Mouse (Mus musculus): ENCODE results near the gene Prickle3. TPM values are rescaled to one million over a fixed set of nuclear protein-coding genes. Genes with fewer than 3 reads are reported as not detected.
"Not testable (repeated sequence)": the region's sequence is repeated elsewhere in the genome, so short reads cannot be mapped to it uniquely, and the experiment has no call there.

Prickle3 gene
- total RNA-seq, 2 experiments from 2014 or later = 3.9 to 6.0 TPM

- peak; percentile 7; the same call in 1 of the 2 replicates for ATAC-seq (replicated peaks; ENCODE audit: poor library complexity)
Measured at GRCm38 (mm10) chrX:7670921-7671623, 14.0 kb downstream of the Prickle3 start, which contains the start of gene Plp2. TSS of gene Plp2 (minus strand) at chrX:7671390.

DNA sequence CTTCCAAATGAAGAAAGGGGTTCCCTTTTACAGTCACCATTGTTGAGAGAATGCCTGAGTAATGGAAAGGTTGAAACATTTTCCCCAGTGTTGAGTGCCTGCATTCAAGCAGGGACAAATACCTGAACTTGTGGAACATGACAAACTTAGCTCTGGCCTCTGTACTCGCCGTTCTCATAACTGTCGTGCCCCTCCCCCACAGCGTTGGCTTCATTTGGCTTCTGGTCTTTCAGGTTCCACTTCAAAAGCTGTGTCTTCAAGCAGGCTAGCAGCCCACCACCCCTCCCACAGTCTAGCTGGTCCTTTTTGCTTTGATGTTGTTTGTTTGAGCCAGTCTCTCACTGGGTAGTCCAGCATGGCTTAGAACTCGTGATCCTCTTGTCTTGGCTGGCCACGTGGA lies 15.7 kb downstream of the Prickle3 start:
- ATAC-seq (replicated peaks; ENCODE audit: poor library complexity) = no peak

- peak; percentile 56 for ATAC-seq (replicated peaks; ENCODE audit: poor library complexity)
Measured at GRCm38 (mm10) chrX:7673578-7674281, 16.7 kb downstream of the Prickle3 start.

DNA sequence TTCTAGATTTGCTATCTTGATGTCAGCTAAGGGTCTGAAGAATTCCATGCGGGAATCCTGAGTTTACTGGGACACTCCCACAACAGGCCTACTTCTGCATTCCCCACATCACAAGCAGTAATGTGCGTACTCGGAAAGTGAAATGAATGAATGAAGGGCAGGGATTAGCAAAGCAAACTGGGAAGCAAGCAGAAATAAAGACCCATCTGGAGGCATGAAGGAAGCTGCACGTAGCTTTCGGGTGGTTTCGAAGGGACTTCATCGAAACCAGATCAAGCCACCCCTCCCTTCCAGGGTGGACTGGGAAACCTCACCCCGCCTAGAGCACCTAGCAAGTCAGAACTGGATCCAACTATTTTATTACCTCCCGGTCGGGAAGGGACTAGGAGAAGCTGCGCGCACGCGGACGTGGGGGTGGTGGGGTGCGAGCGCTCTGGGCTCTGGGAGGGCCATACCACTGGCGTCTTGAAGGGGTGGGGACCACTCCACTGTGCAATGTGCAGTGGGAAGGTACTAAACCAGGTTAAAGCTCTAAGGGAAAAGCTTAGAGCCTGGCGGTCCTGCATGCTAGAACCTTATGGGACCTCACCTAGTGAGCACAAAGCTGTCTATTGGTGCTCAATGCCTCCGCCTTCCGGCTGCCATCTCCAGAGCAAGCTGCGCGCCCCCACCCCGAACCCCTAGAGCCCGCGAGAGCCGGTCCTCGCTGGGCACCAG lies 17.4 kb downstream of the Prickle3 start:
- peak; percentile 40 for ATAC-seq (replicated peaks; ENCODE audit: poor library complexity)

GRCm38 (mm10) chrX:7675001-7675380 lies 17.9 kb downstream of the Prickle3 start:
- no peak for ATAC-seq (replicated peaks; ENCODE audit: poor library complexity)

DNA sequence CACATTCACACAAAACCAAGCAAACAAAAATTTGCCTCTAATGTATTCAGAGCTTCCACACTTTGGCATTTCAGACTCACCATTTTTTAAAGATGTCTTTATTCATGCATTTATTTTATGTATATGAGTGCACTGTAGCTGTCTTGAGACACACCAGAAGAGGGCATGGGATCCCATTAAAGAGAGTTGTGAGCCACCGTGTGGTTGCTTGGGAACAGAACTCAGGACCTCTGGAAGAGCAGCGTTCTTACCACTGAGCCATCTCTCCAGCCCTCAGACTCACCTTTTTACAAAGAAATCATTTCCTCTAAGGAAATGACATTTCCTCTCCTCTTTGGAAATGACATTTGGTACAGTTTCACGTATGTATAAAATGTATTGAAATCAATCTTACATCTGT lies 21.9 kb downstream of the Prickle3 start:
- no peak for ATAC-seq (replicated peaks; ENCODE audit: poor library complexity)

DNA sequence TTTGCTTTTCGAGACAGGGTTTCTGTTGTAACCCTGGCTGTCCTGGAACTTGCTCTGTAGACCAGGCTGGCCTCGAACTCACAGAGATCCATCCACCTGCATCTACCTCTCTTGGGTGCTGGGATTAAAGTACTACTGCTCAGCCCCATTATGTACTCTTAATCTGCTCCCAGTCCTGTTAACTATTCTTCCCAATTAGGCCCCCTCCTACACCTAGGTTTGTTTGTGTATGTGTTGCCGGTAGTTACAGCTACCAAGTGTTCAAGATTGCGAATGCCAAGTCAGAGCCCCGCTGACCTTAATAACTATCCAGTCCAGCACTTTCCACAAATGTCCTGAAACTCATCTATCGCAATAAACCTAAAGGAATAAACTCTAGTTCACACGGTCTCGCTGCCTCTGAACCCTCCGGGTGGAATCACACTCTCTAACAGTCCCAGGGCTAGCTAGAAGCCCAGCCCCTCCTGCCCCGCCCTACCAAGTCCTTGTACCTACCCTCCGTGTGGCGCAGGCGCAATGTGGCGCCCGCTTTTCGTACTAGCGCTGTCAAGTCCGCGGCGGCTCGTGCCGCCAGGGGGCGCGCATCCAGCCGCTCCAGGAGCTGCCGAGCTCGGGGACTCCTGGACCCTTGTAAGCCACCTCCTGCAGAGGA lies 22.5 kb downstream of the Prickle3 start:
- peak; percentile 98 for ATAC-seq (replicated peaks; ENCODE audit: poor library complexity)

DNA sequence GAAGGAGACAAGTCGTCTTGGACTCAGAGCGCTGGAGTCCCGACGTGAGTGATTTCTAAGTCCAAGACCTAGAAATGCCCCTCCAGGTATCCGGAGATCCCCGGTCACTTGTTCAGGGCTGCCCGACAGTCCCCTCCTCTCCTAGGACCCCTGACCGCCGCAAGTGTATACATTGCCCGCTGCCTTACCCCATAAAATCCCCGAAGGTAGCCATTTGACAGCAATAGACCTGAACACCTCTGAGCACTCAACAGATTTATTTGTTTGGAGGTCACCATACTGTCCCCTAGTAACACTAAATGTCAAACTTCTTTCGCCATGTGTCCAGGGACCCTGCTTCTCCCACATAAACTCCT lies 23.0 kb downstream of the Prickle3 start:
- no peak for ATAC-seq (replicated peaks; ENCODE audit: poor library complexity)

DNA sequence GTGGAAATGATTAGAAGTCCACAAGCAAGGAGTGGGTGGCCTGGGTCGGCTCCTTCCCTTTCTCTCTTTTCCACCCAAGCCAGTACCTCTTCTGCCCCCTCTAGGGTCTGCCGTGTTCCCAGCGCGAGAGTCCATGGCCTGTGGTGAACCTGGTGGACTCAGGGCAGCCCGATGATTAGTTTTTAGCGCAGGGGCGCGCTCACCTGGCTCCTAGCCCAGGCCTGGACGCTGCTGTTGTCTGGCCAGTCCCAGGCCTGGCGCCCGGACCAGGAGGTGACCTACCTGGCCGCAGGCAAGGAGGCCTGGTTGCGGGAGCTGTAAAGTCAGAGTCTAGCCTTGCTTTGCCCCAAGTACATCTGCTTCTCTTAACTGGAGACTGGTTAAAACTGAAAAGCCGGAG lies 23.8 kb downstream of the Prickle3 start, which contains the start of gene Magix:
Magix (minus strand) TSS at position 388 of the 400 bp plus-strand sequence.
- no peak for ATAC-seq (replicated peaks; ENCODE audit: poor library complexity)

DNA sequence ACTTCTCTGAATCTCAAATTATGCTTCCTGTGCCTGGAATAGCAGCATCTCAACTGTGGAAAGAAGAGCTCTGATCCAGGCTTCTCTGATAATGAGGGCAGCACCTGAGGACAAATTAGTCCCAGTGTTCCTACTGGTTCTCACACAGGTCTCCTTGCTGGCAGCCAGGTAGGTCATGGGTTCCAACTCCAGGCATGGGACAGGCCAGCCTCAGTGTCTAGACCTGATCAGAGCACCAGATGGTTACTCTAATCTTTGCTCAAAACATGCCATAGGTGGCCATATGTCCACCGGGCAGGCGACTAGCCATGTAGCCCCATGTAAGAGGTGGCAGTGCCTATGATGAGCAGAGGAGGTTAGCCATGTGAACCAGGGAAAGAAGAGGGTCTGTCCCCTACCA lies 31.3 kb downstream of the Prickle3 start:
- ATAC-seq (replicated peaks; ENCODE audit: poor library complexity) = no peak

DNA sequence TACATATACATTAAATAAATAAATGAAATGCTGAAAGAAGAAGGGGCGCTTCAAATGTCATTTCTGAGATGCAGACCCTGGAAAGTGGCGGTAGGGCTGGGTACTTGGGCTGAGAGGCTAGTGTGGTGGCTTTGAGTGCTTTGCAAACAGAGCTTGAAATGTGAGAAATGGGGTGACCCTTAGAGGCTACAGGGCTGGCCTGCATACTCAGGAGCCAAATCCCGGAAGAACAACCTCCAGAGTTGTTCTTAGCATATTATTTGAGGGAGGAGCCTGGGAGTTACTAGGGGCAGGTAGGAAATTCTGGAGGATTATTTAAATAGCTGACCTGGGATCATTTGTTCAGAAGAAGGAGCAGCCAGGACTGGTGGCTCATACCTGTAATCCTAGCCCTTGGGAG lies 33.4 kb downstream of the Prickle3 start:
- ATAC-seq (replicated peaks; ENCODE audit: poor library complexity) = no peak

- ATAC-seq (replicated peaks; ENCODE audit: poor library complexity) = peak; percentile 53
Measured at GRCm38 (mm10) chrX:7692862-7693261, 35.8 kb downstream of the Prickle3 start.

DNA sequence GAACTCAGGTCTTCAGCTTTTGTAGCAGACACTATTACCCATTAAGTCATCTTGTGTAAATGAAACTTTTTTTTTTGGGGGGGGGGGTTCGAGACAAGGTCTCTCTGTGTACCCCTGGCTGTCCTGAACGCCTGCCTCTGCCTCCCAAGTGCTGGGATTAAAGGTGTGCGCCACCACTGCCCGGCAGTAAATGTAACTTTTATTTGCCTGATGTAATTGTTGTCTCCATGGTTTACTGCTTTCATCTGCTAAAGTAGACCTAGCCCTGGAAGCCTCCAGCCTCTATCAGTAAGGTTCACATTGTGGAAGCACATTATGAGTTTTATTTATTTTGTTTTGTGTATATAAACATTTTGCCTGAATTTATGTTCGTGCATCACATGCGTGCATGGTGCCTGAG lies 39.5 kb downstream of the Prickle3 start:
- ATAC-seq (replicated peaks; ENCODE audit: poor library complexity) = no peak

DNA sequence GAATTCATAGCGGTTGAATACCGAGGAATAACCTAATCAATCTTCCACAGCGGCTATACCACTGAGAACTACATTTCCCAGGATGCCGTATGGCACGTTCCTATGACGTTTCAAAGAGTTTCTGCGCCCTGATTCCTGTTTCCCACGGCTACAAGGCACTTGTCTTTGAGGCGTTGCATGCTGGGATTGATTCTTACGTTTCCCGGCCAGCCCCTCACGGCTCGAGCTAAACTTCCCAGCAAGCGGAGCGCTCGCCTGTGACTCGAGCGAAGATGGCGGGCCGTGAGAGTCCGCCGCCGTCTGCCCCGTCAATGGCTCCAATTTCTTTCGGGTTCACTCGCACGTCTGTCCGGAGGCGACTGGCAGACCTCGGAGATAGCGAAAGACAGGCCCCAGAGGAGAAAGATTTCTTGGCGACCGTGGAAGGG lies 39.9 kb downstream of the Prickle3 start, which contains the start of gene Gpkow:
Gpkow (plus strand) TSS at position 178 of the 428 bp plus-strand sequence.
- peak; percentile 100 for ATAC-seq (replicated peaks; ENCODE audit: poor library complexity)

DNA sequence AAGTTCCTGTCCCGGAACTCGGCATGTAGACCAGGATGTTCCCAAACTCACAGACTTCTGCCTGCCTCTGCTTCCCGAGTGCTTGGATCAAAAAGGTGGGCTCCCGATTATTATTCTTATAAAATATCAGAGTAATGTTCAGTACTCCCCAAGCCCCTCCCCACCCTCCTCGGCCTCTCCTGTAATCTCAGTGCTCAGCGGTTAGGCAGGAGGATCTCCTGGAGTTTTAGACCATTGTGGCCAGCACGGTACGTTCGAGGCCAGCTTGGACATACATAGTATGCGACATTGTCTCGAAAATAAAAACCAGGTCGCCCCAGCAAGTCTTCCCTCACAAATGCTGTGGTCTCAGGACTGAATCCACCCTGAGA lies 56.7 kb downstream of the Prickle3 start:
- not testable (repeated sequence) for ATAC-seq (replicated peaks; ENCODE audit: poor library complexity)

DNA sequence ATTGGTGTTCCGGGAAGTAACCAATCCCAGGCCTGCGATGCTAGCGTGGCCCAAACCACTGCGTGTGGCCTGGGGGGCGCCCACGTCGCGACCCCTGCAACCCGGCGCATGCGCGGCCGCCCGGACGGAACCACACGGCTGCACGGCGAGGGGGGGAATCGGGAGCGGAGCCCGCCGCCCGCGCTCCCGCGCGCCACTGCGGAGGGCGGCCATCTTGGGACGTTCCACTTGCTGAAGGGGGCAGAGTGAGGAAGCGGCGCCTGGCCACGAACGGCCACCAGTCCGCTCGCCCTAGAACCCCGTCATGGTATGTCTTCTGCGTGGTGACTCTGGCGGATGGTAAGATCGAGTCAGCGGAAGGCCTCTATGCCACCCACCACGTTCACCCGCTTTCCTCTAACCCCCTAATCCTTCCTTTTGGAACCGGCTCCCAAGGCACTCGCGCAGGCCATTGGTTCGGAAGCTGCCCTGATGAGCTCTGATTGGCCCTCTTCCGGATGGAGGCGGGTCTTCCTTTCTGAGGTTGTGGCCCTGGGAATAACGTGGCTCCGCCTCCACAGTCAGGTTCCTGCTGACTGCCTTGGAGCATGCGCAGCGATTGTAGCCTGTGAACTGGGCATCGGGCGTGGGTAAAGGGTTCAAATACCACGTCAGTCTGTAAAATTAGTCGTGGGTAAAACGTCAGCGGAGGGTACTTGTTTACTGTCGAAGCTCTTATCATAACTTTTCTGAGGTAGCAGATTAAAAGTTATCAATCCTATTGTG lies 57.3 kb downstream of the Prickle3 start, which contains the start of gene Wdr45:
Wdr45 (plus strand) TSS at position 199 of the 765 bp plus-strand sequence.
- peak; percentile 97 for ATAC-seq (replicated peaks; ENCODE audit: poor library complexity)

DNA sequence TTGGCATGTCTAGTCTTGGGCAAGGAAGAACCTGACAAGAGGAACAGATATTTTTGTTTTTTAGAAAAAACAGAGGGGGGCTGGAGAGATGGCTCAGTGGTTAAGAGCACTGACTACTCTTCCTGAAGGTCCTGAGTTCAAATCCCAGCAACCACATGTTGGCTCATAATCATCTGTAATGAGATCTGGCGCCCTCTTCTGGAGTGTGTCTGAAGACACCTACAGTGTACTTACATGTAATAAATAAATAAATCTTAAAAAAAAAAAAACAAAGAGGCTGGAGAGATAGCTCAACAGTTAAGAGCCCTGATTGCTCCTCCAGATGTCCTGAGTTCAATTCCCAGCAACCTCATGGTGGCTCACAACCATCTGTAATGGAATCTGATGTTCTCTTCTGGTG lies 59.0 kb downstream of the Prickle3 start:
- ATAC-seq (replicated peaks; ENCODE audit: poor library complexity) = not testable (repeated sequence)

Measured in megakaryocyte progenitor cell, adult 5-6 weeks (primary cell).